Mouse (Mus musculus) CH12.LX (cell line): ENCODE results near the gene Prkn. TPM values are rescaled to one million over a fixed set of nuclear protein-coding genes. Genes with fewer than 3 reads are reported as not detected.

Source experiments
- DNase-seq: peaks from one replicate; pipeline ENCODE4 v3.0.0-alpha.2; 2013; ENCODE audit errors: extremely low read depth
- H3K27ac ChIP-seq: 2 replicates; pipeline ENCODE4 v1.5.1; 2012; ENCODE audit warnings: low read depth, mild to moderate bottlenecking, control low read depth, moderate library complexity; ENCODE audit not compliant: insufficient read depth
- H3K27me3 ChIP-seq: replicated peaks from 2 replicates; pipeline ENCODE3; 2012; ENCODE audit warnings: inconsistent platforms
- H3K36me3 ChIP-seq, 2 experiments: replicated peaks in 1 of 2; 2 replicates each; pipeline versions ENCODE3 to v1.6.1; 2012; ENCODE audit warnings: inconsistent platforms in 1 of 2, low read length in 1 of 2, mild to moderate bottlenecking in 1 of 2, mixed read lengths in 1 of 2, moderate library complexity in 1 of 2; ENCODE audit not compliant: control insufficient read depth in 1 of 2, insufficient read depth in 1 of 2
- H3K4me1 ChIP-seq, 2 experiments: 2 replicates each; pipeline ENCODE4 v1.6.1; 2012; ENCODE audit warnings: inconsistent platforms in 1 of 2, moderate library complexity in 1 of 2; ENCODE audit not compliant: insufficient read depth in 2 of 2, control insufficient read depth in 1 of 2
- H3K4me2 ChIP-seq: 2 replicates; pipeline ENCODE4 v1.6.1; 2012; ENCODE audit warnings: low read depth, mild to moderate bottlenecking, control low read depth; ENCODE audit not compliant: poor library complexity, insufficient read depth, severe bottlenecking
- H3K4me3 ChIP-seq, 3 experiments: fragments of 150-350 bp in 1 of 3; sonication (generic) in 1 of 3; replicated peaks in 1 of 3; 2 replicates each; pipeline versions ENCODE3 to v1.5.1; 2011 to 2012; ENCODE audit warnings: low read depth in 2 of 3, low read length in 2 of 3, mild to moderate bottlenecking in 2 of 3, moderate library complexity in 2 of 3, control low read depth in 1 of 3, improper control_type of control experiment in 1 of 3, inconsistent platforms in 1 of 3, mixed read lengths in 1 of 3; ENCODE audit not compliant: poor library complexity in 1 of 3
- H3K79me2 ChIP-seq: replicated peaks from 2 replicates; pipeline ENCODE4 v1.6.1; 2012; ENCODE audit warnings: mild to moderate bottlenecking, moderate library complexity; ENCODE audit not compliant: control insufficient read depth, poor library complexity, insufficient read depth, severe bottlenecking; ENCODE audit errors: extremely low read depth
- H3K9ac ChIP-seq: 2 replicates; pipeline ENCODE4 v1.6.1; 2012; ENCODE audit warnings: low read depth, mild to moderate bottlenecking, control low read depth, moderate library complexity; ENCODE audit not compliant: insufficient read depth
- H3K9me3 ChIP-seq: replicated peaks from 2 replicates; pipeline ENCODE3; 2012; ENCODE audit warnings: low read length, inconsistent platforms, mixed read lengths
- CHD1 ChIP-seq: IDR thresholded peaks from 2 replicates; pipeline ENCODE4 v1.6.1; 2012; ENCODE audit warnings: low read depth, low read length, improper control_type of control experiment, inconsistent platforms
- CTCF ChIP-seq, 2 experiments: IDR thresholded peaks in 1 of 2; conservative IDR thresholded peaks in 1 of 2; 2 replicates each; pipeline ENCODE4 v1.5.1; 2011 to 2012; ENCODE audit warnings: low read depth in 2 of 2, low read length in 2 of 2, improper control_type of control experiment in 1 of 2, inconsistent platforms in 1 of 2, mild to moderate bottlenecking in 1 of 2, moderate library complexity in 1 of 2
- GABPA ChIP-seq: IDR thresholded peaks from 2 replicates; pipeline ENCODE4 v1.6.1; 2012; ENCODE audit warnings: low read depth, low read length, improper control_type of control experiment, inconsistent platforms; ENCODE audit not compliant: insufficient replicate concordance
- JUND ChIP-seq: conservative IDR thresholded peaks from 2 replicates; pipeline ENCODE4 v1.6.1; 2011; ENCODE audit warnings: low read depth, low read length, improper control_type of control experiment
- MAX ChIP-seq: IDR thresholded peaks from 2 replicates; pipeline ENCODE4 v1.6.1; 2011; ENCODE audit warnings: low read length, improper control_type of control experiment
- POLR2A ChIP-seq: IDR thresholded peaks from 2 replicates; pipeline ENCODE4 v1.6.1; 2011; ENCODE audit warnings: low read depth, mild to moderate bottlenecking, improper control_type of control experiment, low read length
- RAD21 ChIP-seq: IDR thresholded peaks from 2 replicates; pipeline ENCODE4 v1.6.1; 2011; ENCODE audit warnings: low read depth, mild to moderate bottlenecking, low read length, improper control_type of control experiment, moderate library complexity
- RCOR1 ChIP-seq: conservative IDR thresholded peaks from 2 replicates; pipeline ENCODE4 v1.6.1; 2012; ENCODE audit warnings: low read depth, mild to moderate bottlenecking, inconsistent platforms, low read length, improper control_type of control experiment
- SMC3 ChIP-seq: IDR thresholded peaks from 2 replicates; pipeline ENCODE4 v1.6.1; 2011; ENCODE audit warnings: low read depth, low read length, improper control_type of control experiment
- TBP ChIP-seq: conservative IDR thresholded peaks from 2 replicates; pipeline ENCODE4 v1.6.1; 2011; ENCODE audit warnings: low read depth, low read length, improper control_type of control experiment
- TCF12 ChIP-seq: IDR thresholded peaks from 2 replicates; pipeline ENCODE4 v1.6.1; 2014; ENCODE audit warnings: low read depth, mild to moderate bottlenecking, inconsistent platforms, low read length, improper control_type of control experiment
- UBTF ChIP-seq: IDR thresholded peaks from 2 replicates; pipeline ENCODE4 v1.6.1; 2012; ENCODE audit warnings: low read depth, mild to moderate bottlenecking, inconsistent platforms, low read length, improper control_type of control experiment, moderate library complexity
- USF2 ChIP-seq: conservative IDR thresholded peaks from 2 replicates; pipeline ENCODE4 v1.6.1; 2011; ENCODE audit warnings: low read depth, low read length, improper control_type of control experiment
- ZKSCAN1 ChIP-seq: IDR thresholded peaks from 2 replicates; pipeline ENCODE4 v1.6.1; 2012; ENCODE audit warnings: low read depth, inconsistent platforms, low read length, improper control_type of control experiment, borderline replicate concordance
- ZMIZ1 ChIP-seq: IDR thresholded peaks from 2 replicates; pipeline ENCODE4 v1.6.1; 2012; ENCODE audit warnings: low read depth, mild to moderate bottlenecking, inconsistent platforms, low read length, improper control_type of control experiment
- ZNF384 ChIP-seq: IDR thresholded peaks from 2 replicates; pipeline ENCODE4 v1.6.1; 2012; ENCODE audit warnings: low read depth, low read length, improper control_type of control experiment, inconsistent platforms
- dilution Hi-C: fragments of 300-500 bp; cut with MboI; formaldehyde crosslinking; loops from 2 replicates; pipeline ENCODE4 v1.14.3; 2020; ENCODE audit warnings: low sequenced_read_pairs; ENCODE audit not compliant: extremely low pct_unique_long_range_greater_than_20kb, extremely low pct_ligation_motif_present
- in situ Hi-C: fragments of 300-500 bp; cut with MboI; formaldehyde crosslinking; loops from 3 replicates; pipeline ENCODE4 v1.14.3; 2019; ENCODE audit warnings: low sequenced_read_pairs, low pct_ligation_motif_present, low pct_unique_long_range_greater_than_20kb, mixed read lengths
- polyA plus RNA-seq: library from polyadenylated mRNA; unstranded; fragments of >175 nt; gene quantifications from 2 replicates; pipeline ENCODE4 v1.2.1, GENCODE M21; 2012; ENCODE audit warnings: low read depth; ENCODE audit not compliant: insufficient read length
- total RNA-seq, 2 experiments: library from RNA; depleted of rRNA; stranded (reverse); fragments of 300-350 nt in 1 of 2; fragments of >200 nt in 1 of 2; gene quantifications; 2 replicates each; pipeline ENCODE4 v1.2.3; 2012 to 2014

The Prkn gene
- total and polyA plus RNA-seq, 3 experiments = 0.08 TPM; not detected in 2

DNA sequence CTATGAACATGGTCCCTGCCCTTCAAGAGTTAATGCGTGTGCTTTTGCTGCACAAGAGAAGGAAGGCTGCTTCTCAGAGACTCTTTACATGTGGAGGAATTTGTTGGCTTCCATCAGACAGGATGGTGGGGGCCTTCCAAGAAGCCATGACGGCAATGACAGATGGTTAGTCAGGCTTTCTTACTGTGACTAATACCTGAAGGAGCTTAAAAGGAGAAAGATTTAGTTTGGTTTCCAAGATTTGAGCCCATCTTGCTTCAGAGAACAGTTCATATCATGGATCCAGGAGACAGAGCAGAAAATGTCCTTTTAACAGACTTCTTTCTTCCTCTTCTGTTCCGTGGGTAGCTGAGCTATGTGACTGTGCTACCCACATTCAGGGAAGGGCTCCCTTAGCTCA is 666.9 kb downstream of the Prkn start:
- H3K27ac ChIP-seq = no peak overlapping the region
- no peak for DNase-seq
- no peak for TF ChIP-seq GABPA
- no peak for TF ChIP-seq JUND
- no peak for TF ChIP-seq TBP
- no peak for TF ChIP-seq CTCF (conservative IDR thresholded peaks at IDR 0.05 in 1 of 2, IDR thresholded peaks at IDR 0.05 in 1 of 2; ENCODE audit: low read depth in 2 of 2, low read length in 2 of 2)
- TF ChIP-seq MAX = no peak
- TF ChIP-seq ZNF384 = no peak
- no peak for TF ChIP-seq USF2
- TF ChIP-seq ZKSCAN1 = no peak
- no peak for TF ChIP-seq TCF12
- no peak for TF ChIP-seq ZMIZ1
- no peak for TF ChIP-seq UBTF
- TF ChIP-seq POLR2A = no peak
- TF ChIP-seq CHD1 = no peak
- TF ChIP-seq RCOR1 = no peak
- no peak overlapping the region for H3K4me3 ChIP-seq
- in situ Hi-C loops = no loop called here
- no peaks in the 10 kb centered on the region for H3K36me3 ChIP-seq
- H3K9me3 ChIP-seq = no peaks in the 10 kb centered on the region
- H3K4me1 ChIP-seq = no peaks in the 10 kb centered on the region
- dilution Hi-C loops = no loop called here
- H3K4me2 ChIP-seq = no peak overlapping the region
- H3K9ac ChIP-seq = no peak overlapping the region
- H3K79me2 ChIP-seq = no peaks in the 10 kb centered on the region
- H3K27me3 ChIP-seq = no peaks in the 10 kb centered on the region

DNA sequence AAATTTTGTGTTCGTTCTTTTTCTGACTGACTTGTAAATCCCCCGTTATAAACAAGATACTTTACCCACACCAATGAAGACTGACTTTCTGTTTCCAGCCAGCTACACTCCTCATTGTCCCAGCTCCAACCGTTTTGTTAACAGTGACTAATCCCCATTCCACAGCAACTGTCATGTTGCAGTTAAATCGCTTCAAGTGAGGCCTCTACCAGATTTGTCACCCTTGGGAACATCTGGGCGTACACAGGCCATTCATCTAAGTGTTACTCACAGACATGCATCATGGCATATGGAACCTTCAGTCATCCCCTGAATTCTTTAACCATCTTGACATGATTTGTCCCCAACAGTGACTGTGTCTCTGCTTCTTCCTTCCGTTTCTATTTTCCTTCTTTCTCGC is 669.9 kb downstream of the Prkn start:
- dilution Hi-C loops = no loop called here

More for the DNA sequence above, 669.9 kb downstream of the Prkn start:
- H3K9ac ChIP-seq = no peak overlapping the region
- TF ChIP-seq JUND (no peak), RCOR1 (no peak), ZNF384 (no peak), SMC3 (no peak), RAD21 (no peak), USF2 (no peak), POLR2A (no peak)
- H3K4me1 ChIP-seq = no peaks in the 10 kb centered on the region
- H3K9me3 ChIP-seq = no peaks in the 10 kb centered on the region
- H3K27ac ChIP-seq = no peak overlapping the region
- H3K27me3 ChIP-seq = no peaks in the 10 kb centered on the region
- in situ Hi-C loops = no loop called here
- no peak for DNase-seq
- no peaks in the 10 kb centered on the region for H3K36me3 ChIP-seq
- H3K4me3 ChIP-seq = no peak overlapping the region
- H3K79me2 ChIP-seq = no peaks in the 10 kb centered on the region
- H3K4me2 ChIP-seq = no peak overlapping the region
